Mouse (Mus musculus) layer of hippocampus, postnatal 10 days (tissue): ENCODE measurements around the gene Klf3. TPM values are rescaled to one million over a fixed set of nuclear protein-coding genes. Genes with fewer than 3 reads are reported as not detected.

ENCODE experiments used
- DNase-seq, 2 experiments: peaks; one replicate each; pipeline ENCODE4 v3.0.0; 2021; ENCODE audit warnings: low spot score in 2 of 2
- total RNA-seq, 2 experiments: library from RNA; stranded (reverse); gene quantifications; 2 replicates each; pipeline ENCODE4 v1.2.3; 2021

The Klf3 gene
- total RNA-seq, 2 experiments from 2014 or later, result 41.9 to 42.9 TPM

DNA sequence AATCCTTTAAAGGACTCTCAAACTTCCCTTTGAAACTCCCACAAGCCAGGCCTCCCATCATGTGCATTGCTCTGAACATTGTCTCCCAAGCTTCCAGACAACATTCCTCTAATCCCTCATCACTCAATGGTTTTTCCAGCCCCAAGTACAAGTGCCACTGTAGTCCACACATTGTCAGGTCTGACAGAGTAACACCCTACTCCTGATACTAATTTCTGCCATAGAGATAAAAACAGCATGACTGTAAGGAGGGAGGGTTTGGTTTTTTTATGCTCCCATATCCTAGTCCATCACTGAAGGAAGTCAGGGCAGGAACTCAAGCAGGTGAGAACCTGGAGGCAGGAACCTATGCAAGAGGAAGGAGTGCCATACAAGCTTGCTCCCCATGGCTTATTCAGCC lies 30.2 kb downstream of the Klf3 start:
- no peak for DNase-seq

DNA sequence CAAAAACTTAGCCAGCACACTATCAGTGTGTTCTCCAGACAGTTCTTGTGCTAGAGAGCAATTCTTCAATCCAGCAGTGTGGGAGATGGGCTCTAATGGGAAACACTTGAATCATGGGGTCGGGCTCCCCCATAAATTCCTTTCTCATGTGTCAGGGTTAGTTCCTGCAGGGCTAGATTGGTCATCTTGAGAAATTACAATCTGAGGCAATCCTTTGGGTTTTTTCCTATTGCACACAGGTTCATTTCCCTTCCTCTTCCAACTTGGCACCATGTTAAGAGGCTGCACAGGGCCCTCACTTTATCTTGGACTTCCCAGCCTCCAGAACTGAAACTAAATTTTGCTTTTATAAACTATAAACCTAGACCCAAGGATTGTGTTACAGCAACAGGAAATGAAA lies 31.0 kb downstream of the Klf3 start:
- no peak for DNase-seq

DNA sequence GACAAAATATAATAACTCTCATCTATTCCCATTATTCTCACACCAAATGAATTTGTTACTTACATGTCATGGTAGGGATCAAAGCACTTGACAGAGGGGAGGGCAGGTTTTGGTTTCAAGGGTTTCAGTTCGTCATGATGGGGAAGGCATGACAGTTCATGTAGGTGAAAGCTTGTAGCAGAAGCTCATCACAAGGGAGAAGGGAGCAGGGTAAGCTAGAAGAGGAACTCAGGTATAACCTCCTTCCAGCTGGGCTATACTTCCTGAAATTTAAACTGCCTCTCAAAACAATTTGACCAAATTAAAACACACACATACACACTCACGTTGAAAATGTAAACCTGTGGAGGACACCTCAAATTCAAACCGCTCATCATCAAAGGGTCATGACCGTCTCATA lies 32.1 kb downstream of the Klf3 start:
- DNase-seq, result no peak

DNA sequence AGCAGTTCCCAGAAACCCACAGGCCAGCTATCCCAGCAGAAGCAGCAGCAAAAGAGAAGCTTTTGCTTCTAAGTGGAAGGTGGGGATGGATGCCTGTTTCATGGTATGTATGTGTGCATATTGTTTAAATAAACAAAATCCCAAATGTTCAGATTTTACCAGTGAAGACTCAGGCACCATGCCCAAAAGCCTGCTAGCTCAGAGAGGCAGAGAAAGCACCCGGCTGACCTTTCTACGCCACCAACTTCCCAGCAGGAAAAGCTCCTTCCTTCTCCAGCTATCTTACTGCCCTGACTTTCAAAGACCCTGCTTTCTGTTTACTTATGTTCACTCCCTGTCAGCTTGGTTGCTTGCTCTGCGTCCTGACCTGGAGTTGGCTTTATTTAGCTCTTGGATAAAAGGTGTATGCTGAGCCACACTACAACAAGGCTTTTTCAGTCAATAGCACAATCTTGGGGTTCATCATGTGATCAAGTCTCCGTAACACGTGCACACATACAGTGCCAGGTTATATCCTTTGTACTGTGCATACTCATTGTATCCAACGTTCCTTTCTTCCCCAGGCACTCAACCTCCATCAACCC lies 35.9 kb downstream of the Klf3 start:
- DNase-seq, result no peak

DNA sequence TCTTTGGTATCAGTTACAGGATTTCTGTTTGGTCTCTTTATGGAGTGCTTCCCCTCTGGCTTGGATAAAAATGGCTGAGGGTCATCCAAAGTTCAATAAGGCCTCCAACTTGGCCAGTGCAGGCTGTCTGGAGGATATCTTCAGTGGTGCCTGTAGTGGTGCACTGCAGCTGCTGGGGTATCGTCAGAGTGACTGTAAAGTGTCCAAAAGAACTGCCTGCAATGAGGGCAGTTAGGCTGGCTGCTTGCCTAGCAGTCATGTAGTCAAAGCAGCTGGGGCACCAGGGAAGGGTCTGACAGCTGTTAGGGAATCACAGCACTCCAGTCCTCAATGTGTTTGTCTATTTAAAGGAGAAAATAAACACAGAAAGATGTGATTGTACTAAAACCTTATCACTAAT lies 36.9 kb downstream of the Klf3 start:
- no peak for DNase-seq

GRCm38 (mm10) chr5:64844622-64845021 lies 41.4 kb downstream of the Klf3 start:
- no peak for DNase-seq

GRCm38 (mm10) chr5:64847305-64847704 lies 44.1 kb downstream of the Klf3 start:
- no peak for DNase-seq

DNA sequence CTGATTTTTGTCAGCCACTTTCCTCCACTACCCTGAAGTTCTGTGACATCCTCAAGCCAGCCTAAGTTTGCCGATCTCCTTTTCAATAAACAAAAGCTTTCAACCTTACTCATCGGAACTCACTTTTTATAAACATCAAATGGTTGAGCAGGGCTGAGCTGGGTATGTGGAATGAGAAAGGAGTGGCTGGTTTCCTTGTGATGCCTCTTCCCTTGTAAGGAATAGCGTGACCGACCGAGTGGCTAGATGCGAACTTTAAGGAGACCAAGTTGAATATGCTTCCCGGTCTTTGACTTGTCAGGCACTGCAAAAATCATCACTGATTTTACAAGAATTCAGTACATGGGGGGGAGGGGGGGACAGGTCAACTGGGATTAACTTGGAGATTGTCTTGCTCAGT lies 46.7 kb downstream of the Klf3 start:
- DNase-seq, result no peak

DNA sequence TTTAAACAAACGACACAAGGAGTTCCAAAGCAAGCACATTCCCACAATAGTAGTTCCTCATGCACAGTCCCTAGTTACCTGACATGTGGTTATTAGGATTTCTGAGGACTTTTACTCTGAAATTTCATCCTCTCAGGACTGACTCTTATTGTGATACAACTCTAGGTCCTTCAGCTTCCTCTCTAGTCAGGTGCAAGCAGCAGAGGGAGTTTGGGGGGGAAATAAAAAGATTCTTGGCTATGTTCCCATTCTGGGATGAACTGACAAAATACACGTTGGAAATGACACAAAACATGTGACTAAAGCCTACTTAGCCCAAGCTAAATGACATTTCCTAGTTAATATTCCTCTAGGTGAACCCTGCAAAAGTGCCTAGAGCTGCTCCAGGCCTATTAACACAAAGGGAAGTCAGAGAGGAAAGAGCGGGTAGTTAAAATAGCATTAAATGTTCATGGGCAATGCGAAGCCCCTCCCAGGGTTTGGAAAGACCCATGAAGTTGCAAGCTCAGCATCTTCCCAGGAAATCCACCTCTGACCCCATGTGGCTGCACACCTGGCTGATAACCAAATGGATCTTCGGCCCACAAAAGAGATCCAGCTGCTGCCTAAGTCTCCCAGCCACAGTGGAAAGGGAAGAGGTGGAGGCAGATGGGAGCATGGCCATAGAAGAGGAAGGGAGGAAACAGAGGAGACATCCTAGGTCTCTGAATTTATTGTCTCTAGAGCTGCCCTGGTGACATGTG lies 49.6 kb downstream of the Klf3 start:
- no peak for DNase-seq

DNA sequence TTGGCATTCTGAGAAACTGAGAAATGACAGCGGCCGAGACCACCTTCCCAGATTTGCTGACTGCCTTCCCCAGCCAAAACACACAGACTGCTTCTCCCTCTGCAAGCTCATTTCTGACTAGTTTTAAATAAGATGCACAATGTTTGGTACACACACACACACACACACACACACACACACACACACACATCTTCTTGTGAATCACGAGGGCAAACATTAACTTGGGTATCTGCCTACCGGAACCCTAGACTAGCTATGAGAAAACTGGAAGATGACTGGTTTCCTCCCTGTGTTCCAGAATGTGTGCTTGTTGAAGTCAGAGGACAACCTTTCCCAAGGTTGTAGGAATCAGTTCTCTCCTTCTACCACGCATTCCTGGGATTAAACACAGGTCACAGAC lies 50.2 kb downstream of the Klf3 start:
- no peak for DNase-seq

GRCm38 (mm10) chr5:64855199-64855598 lies 52.0 kb downstream of the Klf3 start:
- no peak for DNase-seq

GRCm38 (mm10) chr5:64860900-64861470 lies 57.8 kb downstream of the Klf3 start:
- no peak for DNase-seq

GRCm38 (mm10) chr5:64861471-64862199 lies 58.4 kb downstream of the Klf3 start:
- no peak for DNase-seq

GRCm38 (mm10) chr5:64862269-64862668 lies 59.1 kb downstream of the Klf3 start:
- peak in 1 of 2 experiments; percentile 55 for DNase-seq

- no peak for DNase-seq
Measured at GRCm38 (mm10) chr5:64864699-64865108, 61.5 kb downstream of the Klf3 start.

GRCm38 (mm10) chr5:64865219-64865964 lies 62.2 kb downstream of the Klf3 start:
- no peak for DNase-seq

DNA sequence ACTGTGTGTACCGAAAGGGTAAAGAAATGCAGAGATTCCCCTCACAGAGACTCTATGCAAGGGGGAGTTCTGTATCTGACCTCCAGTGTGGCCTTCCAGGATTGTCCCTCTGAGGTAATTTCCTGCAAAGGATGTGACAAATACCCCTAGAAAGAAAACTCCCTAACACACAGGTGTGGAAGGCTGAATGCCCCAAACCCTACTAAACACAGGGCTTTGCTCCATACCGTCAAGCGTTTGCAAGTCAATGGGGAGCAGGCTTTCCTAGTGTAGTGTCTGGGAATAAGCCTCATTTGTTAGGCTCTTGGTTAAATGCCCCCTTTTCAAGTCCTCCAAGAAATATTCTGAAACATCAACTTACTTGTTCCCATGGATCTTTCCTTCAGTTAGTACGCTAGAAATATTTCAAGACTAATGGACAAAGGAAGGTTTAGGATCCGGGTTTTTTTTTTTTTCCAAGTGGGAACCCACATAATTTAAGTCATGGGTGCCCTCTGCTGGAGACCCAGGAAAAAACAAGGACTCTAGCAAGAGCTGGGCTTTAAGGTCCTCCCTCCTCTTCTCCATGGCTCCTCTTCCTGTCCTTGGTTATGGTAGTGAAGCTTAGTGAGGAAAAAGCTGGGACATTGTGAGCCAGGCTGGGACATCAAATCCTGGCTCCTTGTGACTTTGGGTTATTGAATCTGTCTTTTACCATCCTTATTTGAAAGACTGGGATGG lies 63.3 kb downstream of the Klf3 start:
- peak; percentile 87 to 88 for DNase-seq

DNA sequence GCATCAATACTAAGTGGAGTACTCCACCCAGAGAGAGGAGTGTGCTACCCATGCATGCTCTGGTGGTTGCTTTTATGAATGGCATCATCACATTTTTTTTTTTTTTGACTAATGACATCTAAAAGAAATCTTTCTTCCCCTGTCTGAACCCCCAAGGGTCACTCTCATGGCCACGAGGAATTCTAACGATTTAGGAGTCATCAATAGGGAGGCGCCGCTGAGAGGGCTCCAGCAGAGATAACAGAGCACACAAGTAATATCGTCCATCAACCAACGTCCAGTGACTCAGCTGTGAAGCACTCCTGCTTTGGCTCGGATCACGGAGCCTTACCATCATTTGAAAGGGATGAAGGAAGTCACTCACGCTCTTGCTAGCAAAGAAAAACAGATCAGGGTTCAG lies 63.9 kb downstream of the Klf3 start:
- DNase-seq, result no peak

- DNase-seq, result no peak
Measured at GRCm38 (mm10) chr5:64867551-64867950, 64.4 kb downstream of the Klf3 start.

DNA sequence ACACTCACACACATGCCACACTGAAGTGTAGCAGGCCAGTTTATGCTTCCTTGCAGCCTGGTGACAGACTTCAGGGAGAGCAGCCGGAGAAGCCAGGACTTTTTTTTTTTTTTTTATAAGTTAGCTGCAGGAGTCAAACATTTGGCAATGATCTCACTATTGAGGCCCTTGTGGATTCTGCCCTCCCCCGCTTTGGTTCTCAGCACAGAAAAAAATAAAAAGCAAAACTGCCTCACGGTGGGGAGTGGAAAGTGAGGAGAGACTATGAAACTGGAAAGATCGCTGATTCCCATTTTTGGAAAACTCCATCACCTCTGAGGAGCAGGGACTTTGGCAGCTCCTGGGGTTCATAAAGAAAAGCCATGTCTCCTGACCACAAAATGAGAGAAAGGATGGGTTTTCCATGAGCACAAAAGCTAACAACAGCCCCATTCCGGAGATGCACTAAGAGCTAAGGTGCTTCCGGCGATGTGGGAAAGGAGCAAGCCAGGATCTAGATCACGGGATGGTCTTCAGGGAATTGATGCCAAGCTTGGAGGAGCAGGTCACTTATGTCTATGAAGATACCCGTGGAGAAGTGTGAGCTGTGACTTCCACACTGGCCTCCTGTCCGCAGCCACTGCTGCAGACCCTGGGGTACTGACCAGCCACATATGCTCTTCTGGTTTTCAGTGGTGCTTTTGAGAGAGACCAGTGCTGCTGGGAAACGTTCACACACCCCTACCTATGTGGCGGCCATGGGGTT lies 73.1 kb downstream of the Klf3 start:
- no peak for DNase-seq
